Mouse (Mus musculus): ENCODE data around the gene Tial1.

- TF ChIP-seq CTCF (IDR thresholded peaks at IDR 0.05; ENCODE audit: low read depth, low read length) (no peak), POLR2A (IDR thresholded peaks at IDR 0.05; ENCODE audit: extremely low read depth, insufficient read depth, low read length) (no peak)
Measured at GRCm38 (mm10) chr7:128392071-128392971, 69.2 kb downstream of the Tial1 start.

Data from liver, adult 2 months (tissue).